Mouse (Mus musculus): ENCODE data around the gene Olfr373. TPM values are rescaled to one million over a fixed set of nuclear protein-coding genes. Genes with fewer than 3 reads are reported as not detected.

The Olfr373 gene
- total RNA-seq, 2 experiments from 2014 or later, result not detected

DNA sequence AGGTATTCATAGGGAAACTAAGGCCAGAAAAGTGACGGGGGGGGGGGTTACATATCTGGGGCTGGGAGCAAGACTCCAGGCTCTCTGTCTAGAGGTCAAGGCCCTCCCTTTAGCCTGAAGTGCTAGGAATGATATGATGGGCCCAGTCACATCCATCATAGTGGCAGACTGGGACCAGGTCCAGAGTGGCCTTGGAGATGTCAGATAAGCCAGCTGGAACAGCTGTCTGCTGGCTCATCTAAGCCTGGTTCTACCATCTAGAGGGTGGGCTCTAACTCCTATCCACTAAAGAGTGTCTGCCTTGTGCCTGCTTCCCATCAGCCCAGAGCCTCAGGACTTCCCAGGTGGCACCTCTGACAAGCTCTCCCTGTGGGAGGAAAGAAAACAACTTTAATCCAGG lies 49.9 kb downstream of the Olfr373 start:
- intact Hi-C loops (cut with DNase I), result loop anchor here (10.0 kb wide), 1 partner anchor 208 kb away; no protein-coding TSS in a partner anchor
- DNase-seq, result no peak

DNA sequence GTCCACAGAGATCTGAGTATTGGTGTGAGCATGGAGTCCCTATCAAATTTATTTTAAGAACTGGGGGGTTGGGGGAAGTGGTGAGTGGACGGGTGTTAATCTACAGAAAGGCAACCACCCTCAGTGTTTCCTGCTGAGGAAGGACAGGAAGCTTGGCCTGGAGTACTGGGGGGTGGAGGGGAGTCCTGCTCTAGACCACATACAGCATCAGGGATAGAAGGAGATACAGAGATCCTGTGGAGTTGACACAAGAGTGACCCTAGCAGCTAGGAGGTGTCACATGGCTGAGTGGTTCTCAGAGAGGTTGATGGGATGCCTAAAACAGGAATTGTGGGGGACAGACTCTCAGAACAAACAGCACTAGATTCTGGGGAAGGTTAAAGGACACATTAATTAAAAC lies 50.5 kb downstream of the Olfr373 start:
- no peak for DNase-seq
- intact Hi-C loops (cut with DNase I), result loop anchor here (10.0 kb wide), 1 partner anchor 209 kb away; no protein-coding TSS in a partner anchor

- intact Hi-C loops (cut with DNase I), result loop anchor here (10.0 kb wide), 1 partner anchor 210 kb away; no protein-coding TSS in a partner anchor
- DNase-seq, result peak; percentile 77 to 78
These were observed 51.9 kb downstream of the Olfr373 start, which contains the start of gene Tpm4 for GRCm38 (mm10) chr8:72134756-72135445. Gene Tpm4, plus strand, starts transcription at chr8:72134975.

- peak; percentile 64 for DNase-seq
- intact Hi-C loops (cut with DNase I), result loop anchor here (10.0 kb wide), 1 partner anchor 211 kb away; no protein-coding TSS in a partner anchor
These were observed 52.7 kb downstream of the Olfr373 start for GRCm38 (mm10) chr8:72135446-72136301.

GRCm38 (mm10) chr8:72136302-72136978 lies 53.5 kb downstream of the Olfr373 start:
- intact Hi-C loops (cut with DNase I), result loop anchor here (10.0 kb wide), 1 partner anchor 212 kb away; no protein-coding TSS in a partner anchor

DNA sequence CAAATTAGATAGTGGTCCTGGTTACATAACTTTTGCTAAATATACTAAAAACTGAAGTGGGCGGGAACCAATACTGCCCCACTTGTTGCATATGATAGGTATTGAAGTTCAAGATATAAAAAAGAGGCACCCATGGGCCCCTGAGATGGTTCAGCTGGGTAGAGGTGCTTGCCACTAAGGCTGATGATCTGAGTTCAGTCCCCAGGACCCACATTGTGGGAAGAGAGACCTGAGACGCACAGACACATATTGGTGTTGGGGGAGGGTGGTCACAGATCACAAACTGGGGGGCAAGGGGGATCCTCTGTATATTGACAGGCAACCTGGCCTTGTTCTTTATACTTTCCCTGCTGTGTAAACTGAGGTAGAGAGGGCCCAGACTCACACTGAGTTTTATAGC lies 54.5 kb downstream of the Olfr373 start:
- no peak for DNase-seq
- intact Hi-C loops (cut with DNase I), result loop anchor here (10.0 kb wide), 1 partner anchor 213 kb away; no protein-coding TSS in a partner anchor

More at GRCm38 (mm10) chr8:72136302-72136978, 53.5 kb downstream of the Olfr373 start:
- DNase-seq, result peak; percentile 87

GRCm38 (mm10) chr8:72138456-72138855 lies 55.5 kb downstream of the Olfr373 start:
- intact Hi-C loops (cut with DNase I), result loop anchor here (10.0 kb wide), 1 partner anchor 214 kb away; no protein-coding TSS in a partner anchor

DNA sequence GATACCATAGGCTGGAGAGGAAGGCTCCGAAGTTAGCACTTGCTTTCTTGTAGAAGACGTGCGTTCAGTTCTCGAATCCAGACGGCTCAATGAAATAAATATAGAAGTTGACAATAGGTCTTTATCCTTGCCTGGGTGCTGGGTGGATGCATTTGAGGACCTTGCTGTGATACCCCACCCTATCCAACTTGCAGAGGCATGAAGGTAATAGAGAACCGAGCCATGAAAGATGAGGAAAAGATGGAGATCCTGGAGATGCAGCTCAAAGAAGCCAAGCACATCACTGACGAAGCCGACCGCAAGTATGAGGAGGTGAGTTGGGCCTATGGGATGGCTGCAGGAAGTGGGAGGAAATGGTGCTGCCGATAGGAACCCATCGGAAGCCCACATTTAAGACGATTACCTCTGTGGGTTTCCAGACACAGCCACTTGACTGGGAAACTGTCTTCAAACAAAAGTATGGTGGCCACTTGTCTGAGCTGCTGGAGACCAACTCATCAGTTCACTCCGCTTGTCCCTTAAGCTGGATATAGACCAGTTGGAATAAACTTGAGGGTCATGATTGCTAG lies 60.4 kb downstream of the Olfr373 start:
- intact Hi-C loops (cut with DNase I), result no loop called here
- DNase-seq, result no peak

More at GRCm38 (mm10) chr8:72138456-72138855, 55.5 kb downstream of the Olfr373 start:
- no peak for DNase-seq

DNA sequence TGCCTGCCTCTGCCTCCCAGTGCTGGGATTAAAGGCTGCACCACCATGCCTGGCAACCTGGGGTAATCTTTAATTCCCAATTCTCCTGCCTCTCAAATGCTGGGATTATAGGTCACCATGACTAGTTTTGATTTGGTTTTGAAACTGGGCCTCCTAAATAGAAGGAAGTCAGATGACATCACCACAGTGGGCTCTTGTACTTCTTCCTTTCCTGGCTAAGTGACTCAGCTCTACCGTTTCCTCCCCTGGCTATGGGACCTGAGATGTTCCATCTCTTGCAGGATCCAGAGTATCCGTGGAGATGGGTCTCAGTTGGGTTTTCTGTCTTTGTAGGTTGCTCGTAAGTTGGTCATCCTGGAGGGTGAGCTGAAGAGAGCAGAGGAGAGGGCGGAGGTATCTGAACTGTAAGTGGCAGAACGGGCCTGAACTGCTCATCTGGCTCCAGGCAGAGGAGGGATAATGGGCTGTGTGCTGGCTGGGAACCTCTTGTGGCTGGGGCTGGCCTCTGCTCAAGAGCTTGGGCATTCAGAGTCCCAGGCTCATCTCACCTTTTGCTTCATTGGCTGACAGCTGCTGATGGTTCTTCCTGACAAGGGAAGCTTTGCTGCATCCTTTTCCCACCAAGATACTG lies 61.5 kb downstream of the Olfr373 start:
- DNase-seq, result no peak
- intact Hi-C loops (cut with DNase I), result no loop called here

DNA sequence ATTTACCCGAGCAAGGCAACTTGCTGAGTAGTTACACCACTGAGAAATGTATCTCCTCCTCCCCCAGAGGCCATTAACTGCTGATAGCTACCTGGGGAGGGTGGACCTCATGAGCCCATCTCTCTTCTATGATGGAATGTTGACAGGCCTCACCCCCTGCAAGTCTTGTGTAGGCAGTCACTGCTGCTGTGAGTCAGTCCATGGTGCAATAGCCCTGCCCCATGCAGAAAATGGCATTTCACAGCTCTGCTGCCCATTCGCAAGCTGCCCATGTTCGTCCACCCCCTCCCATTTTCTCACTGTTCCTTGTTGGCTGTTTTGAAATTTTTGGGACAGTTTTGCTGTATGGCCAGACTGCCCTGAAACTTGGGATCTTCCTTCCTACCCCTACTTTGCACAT lies 62.5 kb downstream of the Olfr373 start:
- intact Hi-C loops (cut with DNase I), result no loop called here
- DNase-seq, result no peak

DNA sequence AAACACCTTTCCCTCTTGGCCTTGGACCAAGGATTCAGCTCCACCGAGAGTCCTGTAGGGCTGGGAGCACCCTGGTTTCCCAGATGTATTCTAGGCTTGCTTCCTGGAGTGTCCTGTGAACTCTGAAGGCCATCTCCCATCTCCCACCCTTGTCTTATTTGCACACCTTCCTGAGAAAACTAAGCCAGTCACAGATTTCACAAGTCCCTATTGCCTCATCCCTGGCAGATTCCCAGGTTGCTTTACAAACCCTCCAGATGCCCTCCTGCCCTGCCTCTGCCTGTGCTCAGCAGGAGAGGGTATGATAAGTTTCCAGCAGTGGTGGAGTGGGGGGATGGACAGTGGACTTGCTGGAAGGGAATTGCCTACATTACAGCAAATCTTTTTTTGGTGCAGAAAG lies 63.1 kb downstream of the Olfr373 start:
- peak in 1 of 2 experiments; percentile 23 for DNase-seq
- intact Hi-C loops (cut with DNase I), result no loop called here

- intact Hi-C loops (cut with DNase I), result no loop called here
- no peak for DNase-seq
These were observed 63.6 kb downstream of the Olfr373 start for GRCm38 (mm10) chr8:72146556-72146955.

DNA sequence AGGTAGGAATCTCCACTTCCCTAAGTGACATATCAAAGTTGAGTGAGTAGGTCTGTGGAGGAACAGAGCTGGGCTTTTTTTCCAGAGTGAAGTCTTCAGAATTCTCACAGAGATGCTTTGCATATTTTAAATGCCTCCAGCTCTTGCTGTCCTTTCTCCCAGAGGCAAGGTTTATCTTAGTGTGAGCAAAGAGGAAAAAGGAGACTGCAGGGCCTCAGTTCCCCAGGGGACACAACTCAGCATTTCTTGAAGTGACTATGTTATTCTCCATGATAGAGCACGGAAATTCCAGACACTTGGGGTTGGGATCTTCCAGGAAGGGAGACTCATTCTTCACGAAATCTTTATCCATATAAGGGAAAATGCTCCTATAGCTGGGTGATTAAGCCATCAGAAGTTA lies 64.3 kb downstream of the Olfr373 start:
- DNase-seq, result no peak
- intact Hi-C loops (cut with DNase I), result no loop called here

GRCm38 (mm10) chr8:72149056-72149455 lies 66.1 kb downstream of the Olfr373 start:
- intact Hi-C loops (cut with DNase I), result no loop called here
- DNase-seq, result no peak

DNA sequence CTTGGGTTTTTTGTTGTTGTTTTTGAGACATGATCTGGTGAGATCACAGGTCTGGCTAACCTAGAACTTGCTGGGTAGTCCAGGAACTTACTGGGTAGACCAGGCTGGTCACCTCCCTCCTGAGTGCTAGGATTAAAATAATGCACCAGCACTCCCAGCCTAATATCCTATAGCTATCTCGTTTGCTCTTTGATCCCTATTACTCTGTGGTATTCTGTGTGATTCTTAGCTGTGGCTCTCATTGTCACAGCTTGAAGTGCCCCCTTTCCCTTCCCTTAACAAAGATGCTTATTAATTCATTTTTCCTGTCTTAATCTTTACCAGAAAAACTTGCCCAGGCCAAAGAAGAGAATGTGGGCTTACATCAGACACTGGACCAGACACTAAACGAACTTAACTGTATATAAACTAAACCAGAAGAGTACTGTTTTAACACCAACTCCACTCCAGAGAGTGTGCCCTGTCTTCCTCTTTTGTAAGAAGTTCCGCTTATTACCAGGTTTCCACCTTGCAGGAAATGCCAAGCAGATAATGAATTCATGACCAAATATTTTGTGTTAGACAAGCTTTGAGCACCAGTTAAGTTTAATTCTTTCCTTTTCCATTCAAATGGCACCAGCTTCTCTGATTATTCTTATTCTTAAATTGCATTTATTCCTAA lies 68.6 kb downstream of the Olfr373 start:
- DNase-seq, result no peak
- intact Hi-C loops (cut with DNase I), result no loop called here
